Mouse (Mus musculus) G1E (cell line): ENCODE data around the gene Hormad2. TPM values are rescaled to one million over a fixed set of nuclear protein-coding genes. Genes with fewer than 3 reads are reported as not detected.

Source experiments
- ATAC-seq: 2 replicates; pipeline ENCODE4 v1.8.0; 2016; ENCODE audit warnings: mild to moderate bottlenecking; ENCODE audit not compliant: insufficient number of reproducible peaks, poor library complexity, low FRiP score, severe bottlenecking; ENCODE audit errors: extremely low read depth
- DNase-seq: peaks from one replicate; pipeline ENCODE4 v3.0.0; 2012; ENCODE audit warnings: low spot score
- H3K27me3 ChIP-seq: 2 replicates; pipeline ENCODE4 v1.6.1; 2012; ENCODE audit warnings: mild to moderate bottlenecking, low read length, inconsistent platforms; ENCODE audit not compliant: insufficient read depth
- H3K36me3 ChIP-seq: replicated peaks from 2 replicates; pipeline ENCODE3; 2012; ENCODE audit warnings: mild to moderate bottlenecking, inconsistent platforms
- H3K4me1 ChIP-seq: 2 replicates; pipeline ENCODE4 v1.6.1; 2012; ENCODE audit warnings: low read depth, low read length, inconsistent platforms, mixed read lengths; ENCODE audit not compliant: insufficient read depth
- H3K4me3 ChIP-seq: 2 replicates; pipeline ENCODE4 v1.5.1; 2012; ENCODE audit warnings: low read depth, mild to moderate bottlenecking, inconsistent platforms, low read length, moderate library complexity, mixed read lengths
- H3K9me3 ChIP-seq: replicated peaks from 2 replicates; pipeline ENCODE4 v1.6.1; 2012; ENCODE audit warnings: inconsistent platforms
- CTCF ChIP-seq: IDR thresholded peaks from 2 replicates; pipeline ENCODE4 v1.5.1; 2012; ENCODE audit warnings: low read depth, low read length, inconsistent platforms, mixed read lengths
- GATA1 ChIP-seq: IDR thresholded peaks from 2 replicates; pipeline ENCODE4 v1.6.1; 2012; ENCODE audit warnings: borderline replicate concordance, low read length, inconsistent platforms, mixed read lengths
- GATA2 ChIP-seq: IDR thresholded peaks from 2 replicates; pipeline ENCODE4 v1.6.1; 2012; ENCODE audit warnings: low read depth, low read length, inconsistent platforms, borderline replicate concordance
- POLR2AphosphoS5 ChIP-seq: IDR thresholded peaks from 2 replicates; pipeline ENCODE4 v1.6.1; 2012; ENCODE audit warnings: low read depth, low read length, inconsistent platforms; ENCODE audit not compliant: insufficient replicate concordance
- TAL1 ChIP-seq: conservative IDR thresholded peaks from 2 replicates; pipeline ENCODE4 v1.6.1; 2012; ENCODE audit warnings: low read depth, low read length, inconsistent platforms, mixed read lengths
- polyA plus RNA-seq: library from polyadenylated mRNA; stranded (reverse); fragments of >175 nt; gene quantifications from 2 replicates; pipeline ENCODE4 v1.2.3, GENCODE M21; 2012
- total RNA-seq, 2 experiments: library from RNA; stranded (forward) in 1 of 2; stranded (reverse) in 1 of 2; fragments of 200-1000 nt in 1 of 2; fragments of >200 nt in 1 of 2; fragmentation: Nextera tagmentation in 1 of 2; gene quantifications; 2 replicates each; pipeline ENCODE4 v1.2.3; 2014 to 2017

Hormad2 gene
- total and polyA plus RNA-seq, 3 experiments: 8.6 to 85.0 (median 24.6) TPM

GRCm38 (mm10) chr11:4417986-4418385, 22.9 kb downstream of the Hormad2 start:
- no peak for TF ChIP-seq POLR2AphosphoS5
- no peak for TF ChIP-seq CTCF
- TF ChIP-seq GATA2: no peak
- TF ChIP-seq GATA1: no peak
- no peak for TF ChIP-seq TAL1
- no peak for ATAC-seq
- peaks cover 8% of the 10 kb centered on the region for H3K27me3 ChIP-seq
- H3K4me3 ChIP-seq: no peak overlapping the region
- H3K9me3 ChIP-seq: no peaks in the 10 kb centered on the region
- peaks cover 27% of the 10 kb centered on the region for H3K36me3 ChIP-seq
- DNase-seq: no peak
- H3K4me1 ChIP-seq: peaks cover 3% of the 10 kb centered on the region; the same call in 1 of the 2 replicates

GRCm38 (mm10) chr11:4412294-4412693, 28.6 kb downstream of the Hormad2 start:
- DNase-seq (no peak), ATAC-seq (no peak)
- no peaks in the 10 kb centered on the region for H3K9me3 ChIP-seq
- peaks cover 13% of the 10 kb centered on the region for H3K36me3 ChIP-seq
- H3K4me1 ChIP-seq: peaks cover 5% of the 10 kb centered on the region; the same call in 1 of the 2 replicates
- TF ChIP-seq CTCF (no peak), GATA1 (no peak), TAL1 (no peak), GATA2 (no peak), POLR2AphosphoS5 (no peak)
- H3K4me3 ChIP-seq: no peak overlapping the region
- H3K27me3 ChIP-seq: peaks cover 5% of the 10 kb centered on the region

DNA sequence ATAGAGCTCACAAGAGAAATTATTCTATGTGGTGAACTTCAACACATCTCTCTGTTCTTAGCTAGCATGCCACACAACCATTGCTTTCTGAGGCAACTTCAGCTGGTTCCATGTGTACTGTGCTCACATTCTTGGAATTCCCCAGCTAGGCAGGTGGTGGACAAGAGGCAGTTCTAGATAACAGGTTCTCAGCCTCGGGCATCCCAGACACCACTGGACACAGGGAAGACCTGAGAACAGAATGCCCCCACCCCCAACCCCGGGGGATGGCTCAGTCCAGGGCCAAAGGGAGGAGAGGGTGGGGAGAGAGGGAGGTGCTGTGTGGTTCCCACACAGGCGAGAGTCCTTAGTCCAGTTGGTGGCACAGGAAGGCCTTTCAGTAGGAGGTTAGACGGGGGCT, 36.6 kb downstream of the Hormad2 start:
- TF ChIP-seq POLR2AphosphoS5 (no peak), GATA1 (no peak), GATA2 (no peak)
- peaks cover 9% of the 10 kb centered on the region for H3K27me3 ChIP-seq
- H3K36me3 ChIP-seq: peaks cover 44% of the 10 kb centered on the region
- H3K9me3 ChIP-seq: no peaks in the 10 kb centered on the region
- DNase-seq (no peak), ATAC-seq (no peak)
- no peak overlapping the region for H3K4me3 ChIP-seq
- H3K4me1 ChIP-seq: peaks cover 5% of the 10 kb centered on the region; the same call in 1 of the 2 replicates

- Histone ChIP-seq H3K27me3 (peaks cover 9% of the 10 kb centered on the region), H3K4me1 (peaks cover 5% of the 10 kb centered on the region; the same call in 1 of the 2 replicates), H3K9me3 (no peaks in the 10 kb centered on the region), H3K4me3 (no peak overlapping the region), H3K36me3 (peaks cover 41% of the 10 kb centered on the region)
- ATAC-seq (no peak), DNase-seq (no peak)
- no peak for TF ChIP-seq CTCF
- no peak for TF ChIP-seq POLR2AphosphoS5
- TF ChIP-seq GATA2: no peak
- no peak for TF ChIP-seq TAL1
- TF ChIP-seq GATA1: no peak
Observed at GRCm38 (mm10) chr11:4403381-4403780, 37.5 kb downstream of the Hormad2 start.

DNA sequence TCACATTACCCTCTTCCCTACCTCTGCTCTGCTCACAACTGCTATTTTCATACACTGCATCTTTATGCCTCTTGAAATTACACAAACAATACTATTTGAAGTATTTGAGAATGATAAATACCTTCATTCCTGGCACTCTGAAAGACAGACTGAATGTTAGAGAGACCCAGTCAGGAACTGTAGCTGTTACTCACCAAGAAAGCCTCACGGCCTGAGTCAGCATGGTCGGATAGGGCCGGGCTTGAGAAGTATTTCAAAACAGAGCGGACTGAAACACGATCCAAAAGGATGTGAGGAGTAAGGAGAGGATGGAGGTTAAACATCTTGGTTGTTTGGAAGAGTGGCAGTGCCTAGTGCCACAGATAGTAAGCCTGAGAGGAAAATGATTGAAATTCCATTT, 39.7 kb downstream of the Hormad2 start:
- no peak for DNase-seq
- Histone ChIP-seq H3K9me3 (no peaks in the 10 kb centered on the region), H3K27me3 (peaks cover 11% of the 10 kb centered on the region), H3K4me1 (peaks cover 5% of the 10 kb centered on the region; the same call in 1 of the 2 replicates), H3K4me3 (no peak overlapping the region), H3K36me3 (peaks cover 32% of the 10 kb centered on the region)
- TF ChIP-seq CTCF: no peak
- no peak for TF ChIP-seq GATA2
- no peak for TF ChIP-seq TAL1
- TF ChIP-seq GATA1: no peak
- no peak for TF ChIP-seq POLR2AphosphoS5
- ATAC-seq: no peak

DNA sequence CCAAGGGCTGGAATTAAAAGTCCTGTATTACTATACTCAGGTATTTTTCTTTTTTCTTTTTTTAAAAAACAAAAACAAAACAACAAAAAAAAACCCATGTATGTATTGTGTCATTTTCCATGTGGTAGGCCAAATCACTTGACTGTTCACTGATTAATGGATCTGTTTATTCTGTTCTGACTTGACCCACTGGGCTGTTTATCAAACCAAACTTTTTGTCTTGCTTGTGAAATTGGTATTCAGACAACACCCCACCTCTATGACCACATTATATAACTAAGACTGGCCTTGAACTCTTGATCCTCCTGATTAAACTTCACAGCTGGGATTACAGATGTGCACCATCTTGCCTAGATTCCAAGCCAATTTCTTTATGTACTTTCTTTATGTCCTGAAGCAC, 46.7 kb downstream of the Hormad2 start:
- Histone ChIP-seq H3K27me3 (peaks cover 2% of the 10 kb centered on the region; the same call in 1 of the 2 replicates), H3K36me3 (peaks cover 22% of the 10 kb centered on the region), H3K9me3 (no peaks in the 10 kb centered on the region), H3K4me1 (no peaks in the 10 kb centered on the region), H3K4me3 (no peak overlapping the region)
- DNase-seq (no peak), ATAC-seq (no peak)
- no peak for TF ChIP-seq CTCF
- no peak for TF ChIP-seq TAL1
- no peak for TF ChIP-seq POLR2AphosphoS5
- no peak for TF ChIP-seq GATA1
- no peak for TF ChIP-seq GATA2
